Mouse (Mus musculus): Measurements from ENCODE around the gene Nell2.

Nell2 gene

DNA sequence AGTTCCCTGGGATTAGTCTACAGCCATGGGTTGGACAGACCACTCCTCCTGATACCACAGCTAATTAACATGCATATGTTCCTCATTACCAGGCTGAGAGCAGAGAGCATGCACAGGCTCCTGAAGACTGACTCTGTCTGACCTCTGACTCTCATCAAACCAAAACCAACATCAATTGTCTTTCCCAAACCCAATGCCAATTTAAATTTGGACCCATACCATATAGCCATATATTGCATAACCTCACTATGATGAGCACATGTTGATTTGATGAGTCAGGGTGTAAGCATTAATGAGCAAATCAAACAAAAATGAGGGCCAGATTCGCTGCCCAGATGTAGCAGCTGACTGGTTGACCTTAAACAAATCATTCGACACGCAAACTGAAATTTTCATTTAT, 51.9 kb downstream of the Nell2 start:
- DNase-seq (ENCODE audit: low read depth in 2 of 2, low spot score in 2 of 2), result no peak

DNA sequence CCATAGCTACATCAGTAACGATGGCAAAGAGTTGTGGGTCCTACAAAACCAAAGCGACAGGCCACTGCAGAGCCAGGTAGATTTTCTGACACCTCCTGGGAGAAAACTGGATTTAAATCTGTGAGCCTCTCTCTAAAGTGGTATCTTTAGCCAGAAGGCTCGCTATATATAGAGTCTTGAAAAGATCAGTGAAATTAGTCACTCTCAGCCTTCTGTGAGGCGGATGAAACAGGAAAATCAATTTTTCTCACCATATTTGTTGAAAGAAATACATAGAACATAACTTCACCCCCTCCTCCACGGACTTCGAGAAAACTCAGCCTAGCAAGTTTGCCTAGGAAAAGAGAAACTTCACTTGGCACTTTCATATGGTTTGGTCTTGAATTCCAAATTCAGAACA, 54.4 kb downstream of the Nell2 start:
- DNase-seq (ENCODE audit: low read depth in 2 of 2, low spot score in 2 of 2), result no peak

DNA sequence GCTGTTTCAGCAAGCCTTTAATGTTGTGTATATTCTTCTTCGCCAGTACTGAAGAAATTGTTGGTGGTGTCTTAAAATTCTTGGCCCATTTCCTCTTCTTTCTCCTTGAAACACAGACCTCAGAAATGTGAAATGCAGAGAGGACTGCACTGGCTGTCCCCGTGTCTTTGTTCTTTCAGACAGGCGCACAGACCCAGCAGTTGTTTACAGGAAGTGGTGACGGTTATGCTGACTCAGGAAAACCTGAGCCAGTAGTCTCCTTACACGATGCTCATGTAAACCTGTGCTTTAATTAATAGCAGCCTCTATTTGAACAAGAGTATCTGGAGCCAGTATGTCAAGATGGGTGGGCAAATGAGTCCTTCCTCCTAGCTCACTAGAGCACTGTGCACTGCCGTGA, 61.2 kb downstream of the Nell2 start:
- DNase-seq (ENCODE audit: low read depth in 2 of 2, low spot score in 2 of 2), result no peak

DNA sequence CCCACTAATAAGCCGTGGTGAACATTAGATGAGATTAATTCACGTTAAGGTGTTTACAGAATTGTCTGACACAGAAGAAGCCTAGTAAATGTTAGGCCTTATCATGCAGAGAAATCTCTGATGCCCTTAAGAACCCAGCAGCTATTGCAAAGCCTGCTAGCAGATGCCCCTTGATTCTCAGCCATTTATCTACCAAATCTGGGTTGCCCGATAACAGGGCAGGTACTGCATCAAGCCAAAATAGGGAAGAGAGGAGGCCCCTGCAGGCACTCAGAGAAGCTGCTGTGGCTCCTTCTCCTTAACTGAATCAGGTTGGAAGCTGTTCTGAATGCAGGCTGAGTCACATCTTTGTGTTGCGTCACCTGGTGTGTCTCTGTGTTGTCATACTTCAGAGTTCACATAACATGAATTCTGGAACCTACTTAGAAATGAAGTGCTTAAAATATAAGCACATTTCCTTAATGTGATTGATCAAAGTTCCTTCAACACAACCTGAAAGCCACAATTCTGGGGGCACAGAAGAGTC, 68.3 kb downstream of the Nell2 start:
- no peak for DNase-seq (ENCODE audit: low read depth in 2 of 2, low spot score in 2 of 2)

DNA sequence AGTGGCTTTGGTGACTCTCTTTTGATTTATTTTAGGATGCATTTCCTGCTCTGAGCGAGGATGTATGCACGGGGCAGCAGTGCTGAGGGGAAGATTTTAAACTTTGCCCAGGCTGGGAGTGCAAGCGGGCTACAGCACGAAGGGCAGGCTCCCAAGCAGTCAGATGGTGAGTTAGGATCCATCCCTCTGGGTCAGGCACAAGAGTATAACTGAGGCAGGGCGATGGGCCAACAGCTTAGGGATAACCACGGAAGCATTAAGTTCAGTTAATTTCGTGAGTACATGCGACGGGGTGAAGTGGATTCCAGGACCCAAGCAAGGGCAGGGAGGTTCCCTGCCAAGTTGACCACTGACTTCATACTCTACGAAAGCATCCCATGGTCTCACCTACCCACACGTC, 83.8 kb downstream of the Nell2 start:
- DNase-seq (ENCODE audit: low read depth in 2 of 2, low spot score in 2 of 2), result no peak

DNA sequence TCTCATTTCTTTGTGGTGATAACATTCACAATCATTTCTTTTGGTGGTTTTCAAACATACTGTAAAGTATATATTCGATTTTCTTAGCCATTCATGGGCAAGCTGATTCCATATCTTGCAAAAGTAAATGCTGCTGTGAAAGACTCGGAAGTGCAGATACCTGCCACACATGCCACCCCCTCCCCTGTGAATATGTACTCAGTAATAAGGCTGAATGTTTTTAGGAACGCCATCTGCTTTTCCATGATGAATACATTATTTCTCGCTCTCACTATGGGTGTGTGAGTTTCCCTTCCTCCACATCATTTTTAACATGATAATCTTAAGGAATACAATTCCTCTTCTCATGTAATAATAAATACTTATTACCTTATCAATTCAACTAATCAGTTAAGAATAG, 90.6 kb downstream of the Nell2 start:
- DNase-seq (ENCODE audit: low read depth in 2 of 2, low spot score in 2 of 2), result no peak

DNA sequence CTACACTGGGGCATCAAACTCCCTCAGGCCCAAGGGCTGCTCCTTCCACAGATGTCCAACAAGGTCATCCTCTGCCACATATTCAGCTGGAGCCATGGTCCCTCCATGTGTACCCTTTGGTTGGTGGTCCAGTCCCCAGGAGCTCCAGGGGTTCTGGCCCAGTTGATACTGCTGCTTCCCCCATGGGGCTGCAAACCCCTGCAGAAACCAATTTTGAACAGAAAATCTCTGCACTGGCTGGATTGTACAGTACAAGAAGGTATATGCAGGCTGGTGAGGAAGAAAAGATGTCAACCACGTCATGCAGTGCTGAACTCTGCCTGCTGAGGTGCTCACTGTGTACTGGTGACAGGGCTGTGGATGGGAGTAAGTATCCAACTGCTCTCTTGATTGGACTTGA, 92.1 kb downstream of the Nell2 start:
- no peak for DNase-seq (ENCODE audit: low read depth in 2 of 2, low spot score in 2 of 2)

DNA sequence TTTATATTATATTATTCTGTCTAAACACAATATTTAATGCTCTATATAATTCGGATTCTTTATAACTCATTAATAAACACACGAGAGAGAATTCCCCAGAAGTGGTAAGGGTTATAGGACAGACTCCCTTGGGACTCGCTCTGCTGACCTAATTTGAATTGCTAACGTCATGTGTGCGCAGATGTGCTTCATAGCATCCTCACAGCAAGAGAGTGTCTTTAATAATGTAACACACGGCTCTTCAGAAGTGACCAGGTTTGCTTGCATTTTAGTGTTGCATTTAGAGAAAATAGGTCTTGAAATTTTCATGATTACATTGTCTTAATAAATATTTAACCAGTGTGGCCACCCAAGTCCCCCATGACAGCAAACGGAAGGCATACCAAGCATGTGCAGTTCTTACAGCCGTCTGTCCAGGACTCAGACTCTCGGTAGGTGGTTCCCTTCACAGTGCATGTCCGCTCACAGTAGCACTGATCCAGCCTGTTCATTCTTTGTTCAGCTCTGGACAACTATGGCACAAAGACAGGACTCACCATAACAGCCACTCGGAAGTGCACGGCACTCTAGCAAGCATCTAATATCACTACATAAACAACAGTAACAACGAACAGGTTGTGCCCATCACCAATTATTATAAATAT, 97.1 kb downstream of the Nell2 start:
- DNase-seq (ENCODE audit: low read depth in 2 of 2, low spot score in 2 of 2), result no peak

DNA sequence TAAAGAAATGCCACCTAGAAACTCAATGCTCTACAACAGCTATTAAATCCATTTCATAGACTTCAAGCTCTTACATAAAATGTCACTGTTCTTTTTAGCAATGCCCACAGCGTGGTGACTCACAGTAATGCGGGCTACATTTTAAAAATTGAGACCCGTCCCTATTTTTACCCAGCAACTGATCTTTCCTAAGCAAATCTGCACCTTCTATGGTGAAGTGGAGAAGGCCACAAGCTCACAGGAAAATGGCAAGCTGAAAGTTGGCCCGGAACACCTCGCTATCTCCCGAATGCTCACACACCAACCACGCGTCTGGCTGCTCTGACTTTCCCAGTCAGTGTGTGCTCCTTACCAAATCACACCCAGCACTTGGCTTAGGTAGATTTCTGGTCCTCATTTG, 98.4 kb downstream of the Nell2 start:
- DNase-seq (ENCODE audit: low read depth in 2 of 2, low spot score in 2 of 2), result no peak

DNA sequence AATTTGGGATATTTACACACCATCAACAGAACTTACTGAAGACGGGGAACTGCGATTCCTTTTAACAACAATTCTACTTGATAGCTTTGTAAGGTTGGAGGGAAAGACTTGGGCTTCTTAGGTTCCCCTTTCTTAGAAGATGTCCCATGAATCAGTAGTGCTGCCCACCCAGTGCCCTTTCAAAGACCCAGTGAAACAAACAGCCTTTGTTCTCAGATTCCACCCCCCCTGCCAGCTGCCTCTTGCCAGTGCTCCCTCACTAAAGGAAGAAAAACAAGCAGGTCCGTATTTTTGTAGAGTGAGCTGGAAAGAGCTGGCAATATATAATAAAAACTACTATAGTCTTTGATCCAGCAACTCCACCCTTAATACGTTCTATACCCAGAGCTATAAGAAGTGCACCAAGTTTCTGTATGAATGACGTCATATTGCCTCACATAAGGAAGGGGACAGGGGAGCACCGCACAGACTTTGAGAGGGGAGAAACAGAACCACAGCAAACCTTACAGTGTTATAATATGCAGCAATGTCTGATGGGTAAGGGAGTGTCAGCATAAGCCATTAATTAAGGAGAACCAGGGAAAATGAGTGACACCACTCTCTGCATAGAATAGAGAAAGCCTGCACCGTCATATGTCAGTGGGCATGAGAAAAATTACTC, 100.2 kb downstream of the Nell2 start:
- DNase-seq (ENCODE audit: low read depth in 2 of 2, low spot score in 2 of 2), result no peak

DNA sequence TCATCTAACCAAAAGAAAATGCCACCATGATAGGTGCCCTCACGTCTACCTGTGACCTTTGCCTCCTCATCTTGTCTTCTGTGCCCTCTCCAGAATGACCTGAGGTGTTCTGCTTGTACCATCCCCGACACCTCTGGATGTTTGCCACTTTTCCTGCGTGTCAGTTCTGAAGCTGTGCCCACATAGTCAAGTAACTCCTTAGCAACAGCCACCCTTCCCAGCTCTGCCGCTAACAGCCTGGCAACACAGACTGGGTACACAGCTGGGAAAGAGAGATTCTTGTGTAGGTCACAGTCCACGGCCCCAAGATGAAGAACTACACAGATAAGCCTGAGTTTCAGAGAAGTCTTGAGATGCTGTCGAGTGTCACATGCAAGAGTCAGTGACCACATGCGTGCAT, 103.3 kb downstream of the Nell2 start:
- DNase-seq (ENCODE audit: low read depth in 2 of 2, low spot score in 2 of 2), result no peak

DNA sequence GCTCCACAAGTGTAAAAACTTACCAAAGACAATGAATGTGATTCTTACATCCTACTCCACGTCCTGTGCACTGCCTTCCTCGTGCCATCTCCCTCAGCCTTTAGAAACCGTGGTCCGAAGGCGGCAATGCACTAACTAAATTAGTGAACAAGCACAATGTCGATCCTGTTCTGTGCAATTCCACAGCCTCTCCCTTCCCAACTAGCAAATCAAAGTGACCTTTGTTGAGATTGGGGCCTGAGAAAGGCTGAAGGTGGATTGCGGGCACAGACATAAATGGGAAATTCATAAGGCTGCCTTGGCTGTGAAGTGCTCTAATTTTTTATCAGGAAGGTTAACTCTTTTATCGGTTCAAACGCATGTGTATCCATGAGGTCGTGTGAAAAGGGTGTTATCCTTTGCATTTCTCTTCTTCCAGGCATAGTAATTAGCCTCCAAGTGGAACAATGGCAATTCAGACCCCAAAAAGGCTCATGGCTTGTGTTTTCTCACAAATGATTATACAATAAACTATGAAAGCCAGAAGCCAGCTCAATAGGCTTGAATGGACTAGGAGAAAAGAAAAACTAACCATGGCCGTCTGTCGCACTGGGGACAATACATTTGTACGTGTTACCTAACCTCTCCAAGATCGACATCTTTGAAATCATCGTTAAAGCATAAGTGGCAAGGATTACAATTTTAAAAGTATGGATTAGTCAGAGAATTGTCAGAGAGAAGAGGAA, 106.0 kb downstream of the Nell2 start:
- no peak for DNase-seq (ENCODE audit: low read depth in 2 of 2, low spot score in 2 of 2)

DNA sequence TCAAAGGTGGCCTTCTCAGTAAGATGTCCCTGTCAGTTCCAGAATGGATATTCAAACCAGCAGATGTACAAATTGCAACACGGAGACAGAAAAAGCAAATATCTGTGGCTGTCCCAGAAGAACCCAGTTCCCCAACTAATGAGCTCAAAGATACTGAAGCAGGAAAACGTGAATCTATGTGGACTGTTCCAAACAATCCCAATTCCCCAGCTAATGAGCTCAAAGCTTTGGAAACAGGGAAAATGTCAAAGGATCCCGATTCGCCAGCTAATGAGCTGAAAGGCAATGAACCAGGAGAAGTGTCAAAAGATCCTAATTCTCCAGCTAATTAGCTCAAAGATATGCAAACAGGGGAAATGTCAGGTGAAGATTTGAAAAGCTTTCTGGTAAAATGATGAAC, 109.7 kb downstream of the Nell2 start:
- no peak for DNase-seq (ENCODE audit: low read depth in 2 of 2, low spot score in 2 of 2)

DNA sequence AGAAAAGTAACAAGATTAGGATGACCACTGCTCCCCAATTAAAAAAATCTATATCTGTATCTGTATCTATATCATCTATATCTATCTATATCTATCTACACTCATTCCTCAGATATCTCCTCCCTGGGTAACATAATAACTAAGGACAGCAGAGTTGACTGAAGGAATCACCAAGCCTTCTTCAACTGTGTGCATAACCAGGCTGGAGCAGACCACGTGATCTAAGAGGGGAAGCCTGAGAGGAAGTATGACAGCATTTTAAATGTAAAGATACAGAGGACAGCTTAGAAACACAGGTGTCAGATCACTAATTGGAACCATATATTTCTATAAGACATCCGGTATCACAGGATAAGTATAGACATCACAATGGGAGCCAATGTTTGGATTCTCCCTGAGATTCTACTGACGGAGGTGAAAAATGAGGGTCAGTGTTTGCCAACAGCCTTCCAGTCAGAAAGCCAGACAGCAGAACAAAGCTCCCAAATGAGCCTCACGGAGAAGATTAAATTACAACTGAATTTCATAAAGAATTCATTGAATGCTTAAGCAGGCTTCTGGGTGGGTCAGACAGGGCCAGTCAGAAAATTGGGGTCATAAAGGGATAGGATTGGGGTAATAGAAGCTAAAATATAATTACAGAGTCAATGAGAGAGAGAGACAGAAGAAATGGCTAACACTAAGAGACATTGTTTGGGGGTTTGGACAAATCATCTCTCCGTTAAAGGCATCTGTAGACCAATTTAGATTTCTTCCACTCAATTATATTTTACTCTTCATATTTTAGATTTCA, 116.2 kb downstream of the Nell2 start:
- DNase-seq (ENCODE audit: low read depth in 2 of 2, low spot score in 2 of 2), result no peak

DNA sequence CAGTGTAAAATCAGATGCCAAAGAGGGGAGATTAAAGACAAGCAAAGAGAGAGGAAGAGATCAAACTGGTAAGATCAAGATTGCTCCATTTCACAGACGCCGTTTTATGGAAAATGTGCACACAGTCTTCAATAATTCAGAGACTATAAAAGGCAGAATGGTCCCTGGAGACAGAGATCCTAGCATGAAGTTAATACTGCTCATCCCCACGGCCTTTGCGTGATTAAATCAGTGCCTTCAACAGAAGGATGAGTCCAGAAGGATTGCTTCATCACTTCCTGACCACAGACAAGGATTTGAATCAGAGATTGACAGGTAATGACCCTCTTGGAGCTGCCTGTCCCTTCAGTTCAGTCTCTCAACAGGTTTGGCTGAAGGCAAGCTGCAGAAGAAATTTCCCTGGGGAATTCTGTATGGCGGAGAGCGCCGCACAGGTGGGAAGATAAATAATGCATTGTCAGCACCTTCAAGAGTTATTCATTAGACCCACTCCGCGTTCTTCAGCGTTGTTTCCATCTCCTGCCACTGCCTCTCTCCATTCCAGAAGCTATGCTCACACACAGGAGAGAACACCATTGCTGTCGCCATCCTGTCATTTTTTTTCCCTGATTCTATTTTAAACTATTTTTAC, 118.0 kb downstream of the Nell2 start:
- no peak for DNase-seq (ENCODE audit: low read depth in 2 of 2, low spot score in 2 of 2)

DNA sequence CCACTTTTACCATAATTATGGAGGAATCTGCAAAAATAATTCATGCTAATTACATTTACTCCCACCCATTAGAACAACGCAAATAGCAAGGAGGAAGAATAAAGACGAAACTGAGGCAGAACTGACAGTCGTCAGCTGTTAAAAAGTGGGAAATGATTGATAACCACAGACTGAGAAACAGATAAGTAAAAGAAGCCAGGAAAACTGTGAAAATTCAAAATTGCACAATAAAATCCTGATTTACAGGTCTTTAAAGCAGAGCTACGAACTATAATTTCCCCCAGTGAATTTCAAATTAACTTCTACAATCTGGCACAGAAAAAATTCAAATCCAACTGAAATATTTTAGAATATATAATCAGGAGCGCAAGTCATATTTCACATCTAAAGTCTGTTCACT, 138.0 kb downstream of the Nell2 start:
- no peak for DNase-seq (ENCODE audit: low read depth in 2 of 2, low spot score in 2 of 2)

DNA sequence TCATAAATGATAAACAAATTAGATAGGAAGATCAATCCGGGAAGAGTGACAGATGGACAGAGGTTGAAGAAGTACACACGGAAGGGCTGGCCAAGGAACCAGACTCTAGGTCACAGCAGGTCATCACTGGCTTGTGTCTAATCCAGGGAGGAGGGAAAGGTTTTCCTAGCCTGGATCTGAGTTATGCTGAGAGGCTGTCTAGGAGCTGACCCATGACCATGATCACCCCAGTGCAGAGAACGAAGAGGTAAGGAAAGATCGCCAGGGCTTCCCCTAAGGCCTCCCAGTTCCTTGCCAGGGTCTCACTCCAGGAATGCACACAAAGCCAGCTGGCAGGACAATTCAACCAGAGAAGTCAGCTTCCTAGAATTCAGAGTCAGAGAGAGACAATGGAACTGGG, 139.4 kb downstream of the Nell2 start:
- no peak for DNase-seq (ENCODE audit: low read depth in 2 of 2, low spot score in 2 of 2)

DNA sequence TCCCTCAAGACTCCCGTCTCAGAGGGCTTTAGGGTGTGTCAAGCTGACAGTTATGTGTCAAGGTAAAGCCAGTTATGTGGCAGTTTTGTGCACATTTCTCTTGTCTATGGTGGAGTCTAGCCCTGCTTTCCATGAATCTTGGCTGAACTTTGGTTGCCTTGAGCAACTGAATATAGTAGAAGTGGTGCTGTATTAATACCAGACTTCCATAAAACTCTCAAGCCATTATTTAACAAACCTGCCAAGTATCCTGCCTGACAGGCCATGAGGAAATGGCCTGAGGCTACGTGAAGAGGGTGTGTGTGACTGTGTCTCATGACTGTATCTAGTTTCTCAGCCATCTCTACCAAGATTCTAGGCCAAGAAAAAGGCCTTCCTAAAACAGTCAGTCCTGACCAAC, 147.5 kb downstream of the Nell2 start:
- no peak for DNase-seq (ENCODE audit: low read depth in 2 of 2, low spot score in 2 of 2)

DNA sequence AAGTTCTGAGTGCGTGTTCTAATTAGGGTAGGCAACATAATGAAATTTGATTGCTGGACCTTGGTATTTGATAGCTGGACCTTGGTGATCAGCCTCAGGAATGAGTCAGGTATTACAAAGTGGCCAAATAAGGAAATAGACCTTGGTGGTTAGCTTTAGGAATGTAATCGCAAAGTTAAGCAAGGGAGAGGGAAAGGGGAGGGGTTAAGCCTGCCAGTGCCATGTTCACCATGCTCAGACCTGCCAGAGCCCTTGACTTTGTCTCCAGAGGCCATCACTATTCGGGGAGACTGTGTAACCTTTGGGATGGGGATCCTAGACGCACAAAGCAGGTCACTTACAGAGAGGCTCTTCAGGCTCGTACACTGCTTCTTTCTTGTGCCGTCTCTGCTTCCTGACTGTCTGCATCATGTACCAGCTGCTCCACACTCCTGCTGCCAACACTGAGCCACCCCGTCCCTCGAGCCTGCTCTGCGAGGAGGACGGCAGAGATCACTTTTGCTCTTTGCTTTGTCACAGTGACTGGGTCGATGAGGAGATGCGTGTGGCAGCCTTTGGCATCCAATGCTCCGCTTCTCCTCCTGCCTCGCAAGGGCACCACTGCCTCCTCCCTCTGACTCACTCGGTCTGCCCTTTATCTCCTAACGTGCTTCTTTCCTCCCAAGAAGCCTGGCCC, 157.5 kb downstream of the Nell2 start:
- no peak for DNase-seq (ENCODE audit: low read depth in 2 of 2, low spot score in 2 of 2)

DNA sequence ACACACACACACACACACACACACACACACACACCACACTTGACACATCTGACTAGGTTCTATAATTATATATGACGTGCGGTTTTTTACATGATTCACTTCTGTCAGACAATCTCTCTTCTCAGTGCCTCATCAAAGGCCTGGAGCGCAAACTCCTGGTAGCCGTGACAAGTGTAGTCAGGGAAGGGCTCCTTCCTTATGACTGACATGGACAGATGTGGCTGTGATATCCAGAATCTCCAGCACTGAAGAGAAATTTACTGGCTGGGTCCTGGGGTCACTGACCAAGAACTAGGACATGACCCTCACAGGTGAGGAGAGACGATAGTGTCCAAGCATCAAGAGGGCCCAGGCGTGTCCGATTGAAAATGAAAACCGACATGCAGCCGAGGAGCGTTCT, 160.2 kb downstream of the Nell2 start:
- DNase-seq (ENCODE audit: low read depth in 2 of 2, low spot score in 2 of 2), result no peak

DNA sequence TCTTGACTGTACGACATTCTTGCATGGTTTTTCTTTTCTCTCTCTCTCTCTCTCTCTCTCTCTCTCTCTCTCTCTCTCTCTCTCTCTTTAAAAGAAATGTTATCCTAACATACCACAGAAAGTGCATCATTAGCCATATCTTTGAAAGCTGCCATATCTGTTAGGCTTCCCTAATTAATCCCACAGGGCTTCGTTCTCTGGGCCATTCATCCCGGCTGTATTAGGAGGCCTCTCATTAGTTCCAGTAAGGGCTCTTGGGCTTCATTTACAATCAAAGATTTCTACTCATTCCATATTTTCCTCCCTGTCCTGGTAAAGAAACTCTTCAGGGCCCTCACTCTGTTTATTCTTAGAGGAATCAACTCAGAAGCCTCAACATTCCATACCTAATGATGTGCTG, 161.9 kb downstream of the Nell2 start:
- no peak for DNase-seq (ENCODE audit: low read depth in 2 of 2, low spot score in 2 of 2)

Measured in CD8-positive naive resting alpha-beta T cell, adult 2 months (primary cell).